Mouse (Mus musculus): ENCODE data around the gene Phf7.
A peak's percentile ranks its signal among the peaks of the same experiment; 100 is the strongest.

Gene Phf7

DNA sequence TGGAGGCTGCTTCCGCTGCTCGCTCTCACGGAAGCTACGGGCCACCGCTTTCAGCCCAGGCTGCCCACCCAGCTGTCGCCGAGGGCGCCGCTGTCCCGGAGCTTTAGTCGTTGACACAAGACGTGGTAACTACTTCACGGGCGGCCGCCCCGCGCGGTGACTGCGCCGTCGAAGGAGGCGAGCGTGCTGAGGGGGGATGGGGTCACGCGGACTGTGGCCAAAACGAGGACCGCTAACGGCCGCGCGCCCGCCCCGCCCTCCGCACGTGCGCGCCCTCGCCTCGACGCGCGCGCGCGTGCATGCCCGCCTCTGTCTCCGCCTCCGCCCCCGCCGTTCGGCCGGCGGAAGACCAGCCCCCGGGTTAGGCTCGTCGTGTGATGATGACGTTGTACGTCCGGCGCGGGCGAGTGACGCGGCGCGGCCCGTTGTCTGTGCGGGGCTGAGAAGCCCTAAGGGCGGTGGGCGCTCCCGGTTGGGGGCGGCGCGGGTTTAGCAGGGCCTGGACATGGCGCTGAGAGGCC is at the start of gene Phf7, which contains the start of gene Bap1:
TSS of gene Phf7 (minus strand) at position 234 of the 521 bp plus-strand sequence.
TSS of gene Bap1 (plus strand) at position 367 of the 521 bp plus-strand sequence.
- peak; percentile 97 for DNase-seq (ENCODE audit: low spot score)

DNA sequence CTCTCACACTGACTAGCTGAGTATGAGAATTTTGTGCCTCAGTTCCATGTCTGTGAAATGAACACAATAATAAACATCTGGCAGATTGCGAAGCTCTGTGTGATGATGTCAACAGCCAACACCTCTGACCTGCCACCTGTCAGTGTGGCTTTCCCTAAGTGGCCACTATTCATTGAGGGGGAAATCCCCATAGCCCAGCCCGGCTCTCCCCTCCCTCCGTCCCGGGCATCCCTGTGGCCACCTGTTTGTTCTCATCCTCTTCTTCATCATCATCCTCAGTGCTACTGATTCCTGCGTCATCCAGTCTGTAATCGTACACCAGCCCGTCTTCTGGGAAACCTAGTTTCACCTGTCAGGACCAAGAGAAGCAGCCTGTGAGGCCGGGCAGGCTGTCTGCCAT is 34.6 kb upstream of the Phf7 start:
- no peak for DNase-seq (ENCODE audit: low spot score)

DNA sequence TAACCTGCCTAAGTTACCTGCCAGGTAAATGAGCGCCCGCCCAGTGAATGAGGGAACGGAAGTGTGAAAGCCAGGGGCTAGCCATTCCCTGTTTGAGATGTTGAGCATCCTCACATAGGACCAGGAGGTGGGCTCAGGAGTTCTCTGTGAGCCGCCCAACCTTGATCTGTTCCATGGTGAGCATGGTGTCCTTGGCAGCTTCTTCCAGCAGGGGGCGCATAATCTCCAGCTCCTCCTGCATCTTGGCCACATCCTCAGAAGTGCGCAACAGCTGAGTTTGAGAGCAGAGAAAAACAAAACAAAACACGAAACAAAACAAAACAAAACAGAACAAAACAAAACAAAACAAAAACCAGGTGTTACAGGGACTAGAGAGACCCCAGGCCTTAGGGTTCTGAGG is 21.0 kb upstream of the Phf7 start:
- DNase-seq (ENCODE audit: low spot score): peak; percentile 87

DNA sequence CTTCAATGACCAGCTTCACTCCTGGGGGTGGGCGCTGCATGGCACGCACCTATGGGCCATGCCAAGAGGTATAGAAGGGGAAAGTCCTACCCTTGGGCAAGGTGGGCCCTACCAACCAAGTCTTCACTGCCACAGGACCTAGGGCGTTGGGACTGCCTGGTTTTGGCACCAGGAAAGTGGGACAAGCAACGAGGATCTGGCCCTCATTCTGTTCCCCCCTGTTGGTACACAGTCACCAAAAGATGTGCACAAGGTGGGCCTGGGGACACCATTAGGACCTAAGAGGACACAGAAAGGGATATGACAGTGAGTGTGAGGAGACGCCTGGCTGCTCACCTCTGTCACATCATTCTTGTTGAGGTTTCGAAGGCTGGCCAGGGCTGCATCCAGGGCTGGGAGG is 20.0 kb upstream of the Phf7 start:
- no peak for DNase-seq (ENCODE audit: low spot score)

DNA sequence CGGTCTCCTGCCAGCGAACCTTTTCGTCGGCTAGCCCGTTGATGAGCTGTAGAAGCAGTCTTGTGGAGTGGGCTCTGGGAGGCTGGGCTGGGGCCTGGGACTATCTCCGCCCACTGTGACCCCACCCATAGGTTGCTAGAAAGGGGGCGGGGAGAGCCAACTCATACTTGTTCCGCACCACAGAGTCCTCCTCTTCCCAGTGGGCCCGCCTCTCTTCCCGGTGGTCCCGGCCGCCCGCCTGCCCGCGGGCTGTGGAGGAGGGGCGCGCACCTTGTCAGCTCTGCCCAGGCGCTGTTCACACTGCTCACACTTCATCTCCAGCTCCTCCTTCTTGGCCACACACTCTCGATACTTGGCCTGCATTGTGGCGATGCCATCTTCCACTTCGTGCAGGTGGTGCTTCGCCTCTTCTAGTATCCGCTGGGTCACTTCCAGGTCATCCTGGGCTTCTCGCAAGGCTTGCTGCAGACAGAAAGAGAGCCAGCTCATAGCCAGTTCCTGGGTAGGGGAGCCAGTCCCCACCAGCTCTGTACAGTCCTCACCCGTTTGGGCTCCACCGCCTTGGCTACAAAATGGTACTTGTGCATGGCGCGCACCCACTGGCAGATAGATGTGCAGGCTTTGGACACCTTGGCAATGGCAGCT is 18.5 kb upstream of the Phf7 start:
- DNase-seq (ENCODE audit: low spot score): peak; percentile 82

DNA sequence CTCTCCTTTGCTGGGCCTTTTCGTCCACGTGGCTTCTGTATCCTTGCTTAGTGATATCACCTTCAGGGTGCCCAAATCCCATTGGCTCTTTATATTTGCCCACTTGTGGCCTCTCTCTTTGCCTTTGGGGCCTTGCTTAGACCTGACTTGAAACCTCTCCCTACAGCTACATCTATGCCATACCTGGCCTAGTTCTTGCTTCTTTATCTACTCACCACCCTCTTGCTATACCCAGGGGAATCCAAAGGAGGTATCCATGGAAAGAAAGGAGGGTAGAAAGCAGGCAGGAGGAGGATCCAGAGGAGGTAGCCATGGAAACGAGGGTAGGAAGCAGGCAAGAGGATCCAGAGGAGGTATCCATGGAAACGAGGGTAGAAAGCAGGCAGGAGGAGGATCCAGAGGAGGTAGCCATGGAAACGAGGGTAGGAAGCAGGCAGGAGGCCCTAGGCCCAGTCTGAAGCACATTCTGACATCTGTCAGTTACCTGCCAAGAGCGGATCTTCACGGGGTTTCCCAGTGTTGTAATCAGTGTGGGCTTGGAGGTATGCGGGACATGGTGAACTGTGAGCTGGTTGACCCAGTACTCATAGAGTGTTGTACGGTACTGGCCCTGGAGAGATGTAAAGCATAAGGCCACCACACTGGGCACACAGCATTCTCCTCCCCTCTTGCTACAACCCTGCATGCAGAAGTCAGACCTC is 17.3 kb upstream of the Phf7 start:
- DNase-seq (ENCODE audit: low spot score): peak; percentile 28

DNA sequence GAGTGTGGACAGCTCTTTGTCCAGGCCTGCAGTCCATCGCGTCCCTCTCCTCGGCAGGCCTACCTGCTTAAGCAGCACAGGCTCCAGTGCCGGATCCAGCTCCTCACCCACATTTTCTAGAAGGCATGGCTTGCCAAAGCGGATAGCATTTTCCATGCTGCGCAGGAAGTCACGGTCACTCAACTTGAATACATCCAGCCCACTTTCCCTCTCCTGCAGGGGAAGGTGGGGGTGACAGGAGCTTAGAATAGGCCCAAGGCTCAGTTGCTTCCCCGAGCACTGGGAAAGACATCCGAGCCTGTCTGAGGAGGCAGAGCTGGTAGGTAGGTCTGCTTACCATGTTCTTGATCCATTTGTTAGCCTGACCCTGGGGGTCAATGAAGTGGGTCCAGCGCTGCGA is 16.5 kb upstream of the Phf7 start:
- DNase-seq (ENCODE audit: low spot score): no peak

DNA sequence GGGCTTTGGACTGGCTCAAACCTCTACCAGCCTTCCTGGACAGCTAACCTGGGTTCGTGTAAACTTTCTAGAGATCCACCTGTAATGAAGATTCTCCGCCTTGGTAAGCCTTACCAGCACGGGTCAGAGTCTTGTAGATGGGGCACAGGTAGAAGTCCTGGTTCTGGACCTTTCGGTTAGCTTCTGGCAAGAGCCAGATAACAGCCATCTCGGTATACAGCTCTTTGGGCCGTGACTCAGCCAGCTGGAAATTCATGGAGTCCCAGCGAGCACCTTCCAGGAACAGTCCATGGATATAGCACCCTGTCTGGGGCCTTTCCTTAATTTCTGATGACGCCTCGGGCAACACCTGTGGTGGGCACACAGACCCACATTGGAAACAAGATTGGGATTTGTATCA is 9.8 kb upstream of the Phf7 start:
- no peak for DNase-seq (ENCODE audit: low spot score)

DNA sequence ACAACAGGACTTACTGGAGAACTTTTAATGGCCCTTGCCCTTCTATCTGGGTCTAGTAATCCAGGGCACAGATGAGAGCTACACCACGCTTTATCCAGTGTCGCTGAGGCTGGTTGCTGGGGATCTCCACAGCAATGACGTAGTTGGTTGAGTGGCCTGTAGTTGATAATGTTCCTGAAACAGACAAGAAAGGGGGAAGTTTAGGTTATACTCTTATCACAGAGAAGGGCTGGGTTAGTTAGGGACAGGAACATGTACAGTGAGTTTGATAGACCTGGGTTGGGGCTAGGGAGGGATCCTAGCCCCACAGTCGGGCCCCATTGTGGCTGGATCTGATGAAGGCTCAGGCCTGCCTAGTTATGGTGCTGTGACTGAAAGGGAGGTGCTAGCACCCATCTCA is 9.3 kb upstream of the Phf7 start:
- DNase-seq (ENCODE audit: low spot score): no peak

DNA sequence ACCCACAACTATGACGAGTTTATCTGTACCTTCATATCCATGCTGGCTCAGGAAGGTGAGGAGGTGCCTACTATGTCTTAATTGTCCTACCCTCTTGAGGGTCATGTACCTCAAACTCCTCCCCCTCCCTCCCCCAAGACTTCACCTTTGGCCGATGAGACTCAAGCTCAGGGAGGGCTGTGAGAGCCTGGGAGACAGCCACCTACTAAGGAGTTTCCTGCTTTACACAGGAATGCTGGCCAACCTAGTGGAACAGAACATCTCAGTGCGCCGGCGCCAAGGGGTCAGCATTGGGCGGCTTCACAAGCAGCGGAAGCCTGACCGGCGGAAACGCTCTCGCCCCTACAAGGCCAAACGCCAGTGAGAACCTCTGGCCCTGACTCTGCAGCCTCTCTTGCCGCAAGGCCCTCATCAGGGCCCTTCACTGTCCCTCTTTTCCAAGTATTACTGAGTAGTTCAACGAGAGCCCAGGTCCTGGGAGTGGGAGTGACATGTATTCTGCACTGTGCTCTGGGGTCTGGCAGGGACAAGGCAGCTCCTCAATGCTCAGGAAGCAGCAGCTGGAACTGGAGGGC is 7.4 kb upstream of the Phf7 start:
- DNase-seq (ENCODE audit: low spot score): no peak

DNA sequence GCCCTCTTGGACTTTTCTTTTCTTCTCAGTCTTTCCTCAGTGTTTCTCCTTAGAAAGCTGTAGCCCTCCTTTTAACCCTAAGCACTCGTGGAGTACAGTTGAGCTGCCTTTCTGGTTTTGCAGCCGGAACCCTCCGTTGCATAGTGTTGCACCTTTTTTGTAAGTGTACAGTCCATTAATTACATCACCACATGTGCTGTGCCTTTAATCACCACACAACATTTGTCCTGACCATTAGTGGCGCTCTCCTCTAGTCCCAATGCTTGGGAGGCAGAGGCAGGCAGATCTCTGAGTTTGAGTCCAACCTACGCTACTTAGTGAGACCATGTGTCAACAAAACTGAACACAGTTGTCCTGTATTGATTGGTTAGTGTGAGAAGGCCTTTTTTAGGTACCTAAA is 974 bp upstream of the Phf7 start:
- DNase-seq (ENCODE audit: low spot score): no peak

DNA sequence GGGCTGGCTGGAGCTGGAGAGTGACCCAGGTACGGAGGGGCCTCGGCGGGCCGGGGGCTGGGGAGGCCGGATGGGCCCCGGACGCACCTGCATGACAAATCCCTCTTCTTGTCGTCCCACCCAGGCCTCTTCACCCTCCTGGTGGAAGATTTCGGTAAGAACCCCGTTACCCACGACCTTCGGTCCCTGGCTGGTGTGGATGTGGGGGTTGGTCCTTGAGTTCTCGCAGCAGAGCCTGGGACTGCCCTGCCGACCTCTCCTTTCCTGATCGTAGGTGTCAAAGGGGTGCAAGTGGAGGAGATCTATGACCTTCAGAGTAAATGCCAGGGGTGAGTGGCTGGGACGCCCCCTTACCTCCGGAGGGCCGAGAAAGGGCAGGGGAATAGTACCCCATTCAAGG is 509 bp upstream of the Phf7 start:
- DNase-seq (ENCODE audit: low spot score): no peak

DNA sequence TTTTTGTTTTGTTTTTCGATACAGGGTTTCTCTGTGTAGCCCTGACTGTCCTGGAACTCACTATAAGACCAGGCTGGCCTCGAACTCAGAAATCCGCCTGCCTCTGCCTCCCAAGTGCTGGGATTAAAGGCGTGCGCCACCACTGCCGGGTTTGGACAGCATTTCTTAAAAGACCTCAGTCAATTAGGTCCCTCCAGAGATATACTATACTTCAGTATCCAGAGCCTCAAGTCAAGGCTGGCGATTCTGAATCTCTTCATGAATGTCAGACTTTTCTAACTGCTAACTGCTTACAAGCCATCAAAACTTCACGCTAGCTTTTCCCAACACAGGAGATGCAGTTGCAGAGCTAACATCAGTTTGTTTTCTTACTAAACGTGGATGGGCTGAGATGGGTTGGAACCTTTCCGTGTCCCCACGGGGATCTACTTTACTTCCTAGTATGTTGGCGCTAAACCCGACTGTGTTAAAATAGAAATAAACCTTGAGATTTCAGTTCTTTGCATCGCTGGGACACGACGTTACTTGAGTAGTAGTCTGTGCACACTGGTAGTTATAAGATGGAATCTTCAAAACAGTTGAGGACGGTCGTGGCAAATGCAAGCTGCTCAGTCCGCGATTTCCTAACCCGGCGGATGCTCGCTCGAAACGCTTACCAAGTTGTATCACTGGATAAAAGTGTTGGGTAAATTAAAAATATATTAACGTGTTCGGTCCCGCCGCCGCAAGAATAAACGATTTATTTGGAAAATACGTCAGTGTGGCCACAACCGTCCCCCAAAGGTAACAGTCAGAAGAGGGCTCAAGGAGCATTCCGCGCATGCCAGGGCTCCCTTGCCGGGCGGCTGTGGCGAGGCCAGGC is 664 bp downstream of the Phf7 start:
- no peak for DNase-seq (ENCODE audit: low spot score)

DNA sequence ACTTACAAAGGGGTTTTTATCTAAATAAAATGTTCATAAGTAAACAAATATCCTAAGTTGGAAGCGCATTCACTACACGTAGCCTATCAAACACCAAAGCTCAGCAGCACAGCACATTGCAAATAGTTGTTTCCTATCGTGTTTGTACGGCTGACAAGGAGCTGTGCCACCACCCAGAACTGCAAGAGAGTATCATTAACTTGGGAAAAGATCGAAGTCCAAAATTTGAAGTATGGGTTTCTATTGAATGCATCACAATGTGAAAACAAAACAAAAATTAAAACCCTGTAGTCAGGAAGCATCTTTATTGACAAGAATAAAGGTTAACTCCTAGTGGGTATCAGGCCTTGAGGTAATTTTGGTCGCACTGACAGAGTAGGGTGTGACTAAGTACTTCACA is 2.7 kb downstream of the Phf7 start:
- DNase-seq (ENCODE audit: low spot score): no peak

DNA sequence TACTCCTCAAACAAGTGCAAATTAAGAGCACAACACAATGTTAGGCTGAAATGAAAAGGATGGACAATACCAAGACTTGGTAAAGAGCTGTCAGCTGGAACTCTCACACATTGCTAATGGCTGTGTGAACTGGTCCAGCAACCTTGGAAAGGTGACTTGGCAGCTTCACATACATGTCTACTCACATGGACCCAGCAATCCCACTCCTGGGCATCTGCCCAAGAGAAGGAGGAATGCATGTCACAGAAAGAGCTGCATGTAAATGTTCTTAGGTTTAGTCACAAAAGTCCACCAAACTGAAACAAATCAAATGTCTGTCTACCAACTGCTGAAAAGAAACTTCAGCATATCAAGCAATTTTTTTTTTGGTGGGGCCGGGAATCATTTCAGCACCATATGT is 5.2 kb downstream of the Phf7 start:
- no peak for DNase-seq (ENCODE audit: low spot score)

DNA sequence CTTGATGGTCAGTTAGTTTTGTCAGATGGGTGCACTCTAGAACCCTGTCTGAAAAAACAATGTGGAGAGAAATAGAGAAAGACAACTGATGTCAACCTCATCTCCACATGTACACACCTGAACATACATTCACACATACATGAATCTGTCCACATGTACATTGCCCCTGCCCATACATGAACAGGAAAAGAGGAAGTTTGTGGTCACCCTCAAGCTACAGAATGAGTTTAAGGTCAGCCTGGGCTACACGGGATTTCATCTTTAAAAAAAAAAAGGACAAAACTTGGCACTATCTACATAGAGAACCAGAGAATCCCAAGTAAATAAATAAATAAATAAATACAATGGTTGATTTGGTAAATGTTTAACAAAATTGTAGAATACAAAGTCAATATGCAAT is 6.3 kb downstream of the Phf7 start:
- no peak for DNase-seq (ENCODE audit: low spot score)

DNA sequence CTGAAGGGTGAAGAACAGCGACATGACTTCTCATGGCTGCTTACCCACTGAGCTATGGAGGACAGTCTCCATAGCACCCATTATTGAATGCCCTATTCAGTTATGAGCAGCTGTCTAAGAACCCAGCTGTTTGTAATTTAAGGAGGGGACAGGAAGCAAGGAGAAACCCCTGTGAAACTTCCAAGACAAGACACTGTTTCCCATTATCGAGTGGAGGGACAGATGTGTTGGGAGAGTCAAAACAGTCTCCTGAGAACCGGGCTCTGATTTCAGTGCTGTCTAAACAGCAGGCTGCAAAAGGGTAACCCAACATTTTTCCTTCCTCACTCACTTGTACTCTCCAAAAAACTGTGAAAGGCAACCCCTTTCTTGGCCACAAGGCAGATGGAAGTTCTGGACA is 10.6 kb downstream of the Phf7 start:
- DNase-seq (ENCODE audit: low spot score): no peak

DNA sequence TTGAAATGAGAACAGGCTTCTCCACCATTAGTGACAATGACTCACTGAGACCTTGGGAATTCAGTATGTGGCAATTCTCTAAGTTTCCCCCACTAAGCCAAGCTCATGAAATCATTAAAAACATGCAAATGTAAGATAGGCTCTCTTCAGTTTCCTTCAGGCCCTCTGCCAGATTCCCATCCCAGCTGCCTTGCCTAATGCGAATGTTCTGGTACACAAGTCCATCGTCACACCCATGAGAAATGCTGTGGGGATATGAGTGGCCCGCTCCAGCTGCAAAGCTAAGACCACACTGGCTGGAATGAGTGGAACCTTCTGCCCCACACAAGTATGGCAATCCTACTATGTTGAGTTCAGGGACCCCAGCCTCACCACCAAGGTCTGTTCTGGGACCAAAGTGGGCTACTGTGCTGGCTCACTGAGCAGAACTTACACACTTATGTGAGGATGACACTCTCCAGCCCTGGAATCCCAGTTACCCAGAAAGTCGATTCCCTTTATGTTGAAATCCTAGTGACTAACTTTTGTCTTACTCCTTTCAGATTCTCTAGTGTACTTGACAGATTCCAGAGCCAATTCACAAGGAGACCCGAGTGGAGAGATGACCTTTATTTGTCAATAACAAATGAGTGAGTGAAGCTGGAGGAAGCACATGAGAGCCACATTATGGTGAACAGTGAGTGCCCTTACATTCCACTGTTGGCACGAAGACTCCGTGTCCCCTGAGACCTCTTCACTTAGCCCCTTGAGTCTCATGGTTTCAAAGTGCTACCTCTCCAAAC is 13.8 kb downstream of the Phf7 start:
- DNase-seq (ENCODE audit: low spot score): no peak

DNA sequence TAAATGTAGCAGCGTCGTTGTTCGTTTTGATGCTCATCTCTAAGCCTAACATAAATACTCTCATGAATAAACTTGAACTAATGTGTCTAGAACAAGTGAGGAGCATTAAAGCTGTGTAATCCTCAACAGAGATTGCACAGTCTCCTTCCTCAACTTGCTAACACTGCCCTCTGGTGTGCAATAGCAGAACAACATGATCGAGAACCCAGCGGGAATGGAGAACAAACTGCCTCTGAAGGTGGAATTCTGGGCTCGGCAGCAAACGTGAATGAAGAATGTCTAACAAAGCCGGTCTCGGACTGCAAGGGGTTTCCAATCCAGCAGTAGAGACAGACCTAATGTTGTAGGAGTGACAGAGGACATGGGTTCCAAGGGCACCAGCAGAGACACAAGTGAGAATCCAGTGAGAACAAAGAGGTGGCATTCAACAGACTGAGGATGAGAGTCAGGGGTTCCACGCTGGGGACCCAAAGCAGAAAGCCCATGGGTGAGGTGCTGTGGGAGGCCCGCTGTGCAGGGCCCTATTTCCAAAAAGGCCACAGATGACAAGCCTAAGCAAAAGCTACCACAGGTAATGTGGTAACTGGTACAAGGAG is 17.0 kb downstream of the Phf7 start:
- peak; percentile 87 for DNase-seq (ENCODE audit: low spot score)

DNA sequence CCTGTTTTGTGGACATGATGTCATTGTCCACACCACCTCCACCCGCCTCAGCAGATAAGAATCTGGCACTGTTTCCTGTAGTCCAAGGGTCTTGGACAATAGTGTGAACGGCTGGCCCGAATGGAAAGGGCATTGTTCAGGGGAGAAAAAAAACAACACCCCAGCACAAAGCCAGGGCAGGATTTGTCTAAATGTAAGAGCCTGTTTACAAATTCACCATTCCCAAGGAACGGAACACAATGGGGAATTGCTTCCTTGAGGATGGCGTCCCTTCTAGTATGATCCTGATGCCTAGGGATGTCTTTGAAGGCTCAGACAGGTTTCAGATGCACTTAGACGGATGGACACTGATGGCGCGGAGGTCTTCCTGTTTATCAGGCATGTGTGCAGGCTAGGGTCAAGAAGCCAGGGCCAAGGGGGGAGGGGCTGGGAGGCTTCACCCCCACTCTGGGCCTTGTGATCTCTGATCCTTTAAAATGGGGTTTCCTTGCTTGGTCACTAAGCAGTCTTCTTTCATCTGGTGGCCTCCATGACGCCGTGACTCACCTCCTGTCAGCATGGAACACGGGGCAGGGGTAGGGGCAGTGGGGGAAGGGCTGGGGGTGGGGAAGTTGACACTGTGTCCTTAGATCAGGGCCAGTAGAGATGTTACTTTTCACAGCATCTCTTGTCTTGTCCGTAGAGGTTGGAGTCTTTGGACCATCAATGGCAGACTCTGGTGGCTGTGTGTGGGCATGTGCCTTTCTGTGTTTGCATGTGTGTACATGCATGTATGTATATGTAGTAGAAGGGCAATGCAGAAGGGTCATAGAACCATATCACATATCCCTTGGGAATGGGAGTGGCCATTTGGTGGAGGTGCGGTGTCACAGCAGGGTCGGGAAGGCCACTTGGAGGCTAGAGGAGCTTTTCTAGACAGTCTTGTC is 17.8 kb downstream of the Phf7 start:
- DNase-seq (ENCODE audit: low spot score): no peak
